Mouse (Mus musculus) lung, embryonic 14.5 days (tissue): ENCODE results near the gene Engase. TPM values are rescaled to one million over a fixed set of nuclear protein-coding genes. Genes with fewer than 3 reads are reported as not detected.
A peak's percentile ranks its signal among the peaks of the same experiment; 100 is the strongest.

Source experiments
- ATAC-seq: fragments of 200-750 bp; cut with Nextera tagmentation; 2 replicates; pipeline ENCODE4 v1.8.0; 2017; ENCODE audit warnings: mild to moderate bottlenecking, moderate TSS enrichment, moderate library complexity; ENCODE audit not compliant: insufficient read depth
- DNase-seq: peaks from one replicate; pipeline ENCODE4 v3.0.0-alpha.2; 2015
- H3K27ac ChIP-seq: fragments of 300-500 bp; sonication (generic); 2 replicates; pipeline ENCODE4 v1.5.1; 2014; ENCODE audit warnings: low read depth, mild to moderate bottlenecking, moderate library complexity
- H3K27me3 ChIP-seq: fragments of 300-500 bp; sonication (generic); 2 replicates; pipeline ENCODE4 v1.6.1; 2014; ENCODE audit warnings: low read length, control low read depth; ENCODE audit not compliant: insufficient read depth
- H3K36me3 ChIP-seq: fragments of 300-500 bp; sonication (generic); 2 replicates; pipeline ENCODE4 v1.6.1; 2014; ENCODE audit warnings: control low read depth; ENCODE audit not compliant: insufficient read depth
- H3K4me1 ChIP-seq: fragments of 300-500 bp; sonication (generic); 2 replicates; pipeline ENCODE4 v1.6.1; 2014; ENCODE audit warnings: antibody characterized with exemption, control low read depth; ENCODE audit not compliant: insufficient read depth
- H3K4me2 ChIP-seq: fragments of 300-500 bp; sonication (generic); 2 replicates; pipeline ENCODE4 v1.6.1; 2014; ENCODE audit warnings: mild to moderate bottlenecking
- H3K4me3 ChIP-seq: fragments of 300-500 bp; sonication (generic); 2 replicates; pipeline ENCODE4 v1.5.1; 2014; ENCODE audit warnings: low read depth, low read length
- H3K9ac ChIP-seq: fragments of 300-500 bp; sonication (generic); 2 replicates; pipeline ENCODE4 v1.6.1; 2014
- H3K9me3 ChIP-seq: fragments of 300-500 bp; sonication (generic); 2 replicates; pipeline ENCODE4 v1.6.1; 2016; ENCODE audit warnings: low read depth, low read length, control low read depth
- CTCF ChIP-seq: IDR thresholded peaks from 2 replicates; pipeline ENCODE4 v1.5.1; 2016; ENCODE audit warnings: antibody characterized with exemption, low read depth
- WGBS: fragments of 180-500 bp; shearing (Covaris S2); extraction: QIAGEN DNeasy Blood & Tissue Kit; methylation state at CpG from one replicate; pipeline ENCODE4 v1.1.7; 2014; 5-methylcytosine and 5-hydroxymethylcytosine counted together
- polyA plus RNA-seq: library from polyadenylated mRNA; unstranded; fragments of >200 nt; fragmentation: Nextera tagmentation; extraction: Ambion mirVana; gene quantifications from 2 replicates; pipeline ENCODE4 v1.2.1, GENCODE M21; 2014

Gene Engase
- polyA plus RNA-seq, 1 experiment from 2014 or later = 10.5 TPM

DNA sequence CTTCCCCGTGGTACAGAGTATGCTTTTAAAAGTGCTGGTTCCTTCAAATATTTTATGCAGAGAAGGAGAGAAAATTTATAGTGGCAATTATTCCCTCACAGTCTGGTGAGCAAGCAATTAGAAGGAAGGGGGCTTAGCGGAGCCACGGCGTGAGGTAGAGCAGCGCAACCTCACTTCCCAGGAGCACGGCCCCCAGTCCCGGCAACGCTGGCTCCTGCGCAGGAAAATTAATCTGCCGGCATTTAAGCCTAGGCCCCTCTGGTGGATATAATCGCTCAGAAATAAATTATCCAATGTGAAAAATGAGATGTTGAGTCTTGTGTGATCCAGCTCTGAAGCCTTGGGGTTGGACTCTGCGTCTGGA, 12.3 kb downstream of the Engase start:
- no peaks in the 10 kb centered on the region for H3K9me3 ChIP-seq
- no peak for TF ChIP-seq CTCF
- H3K4me2 ChIP-seq = no peak overlapping the region
- H3K9ac ChIP-seq = no peak overlapping the region
- H3K4me1 ChIP-seq = no peaks in the 10 kb centered on the region
- WGBS = 69% methylated on average over 12 of the region's 12 CpGs
- H3K4me3 ChIP-seq = no peak overlapping the region
- no peak overlapping the region for H3K27ac ChIP-seq
- H3K27me3 ChIP-seq = no peaks in the 10 kb centered on the region
- ATAC-seq (no peak), DNase-seq (no peak)
- H3K36me3 ChIP-seq = peaks cover 14% of the 10 kb centered on the region; the same call in 1 of the 2 replicates

DNA sequence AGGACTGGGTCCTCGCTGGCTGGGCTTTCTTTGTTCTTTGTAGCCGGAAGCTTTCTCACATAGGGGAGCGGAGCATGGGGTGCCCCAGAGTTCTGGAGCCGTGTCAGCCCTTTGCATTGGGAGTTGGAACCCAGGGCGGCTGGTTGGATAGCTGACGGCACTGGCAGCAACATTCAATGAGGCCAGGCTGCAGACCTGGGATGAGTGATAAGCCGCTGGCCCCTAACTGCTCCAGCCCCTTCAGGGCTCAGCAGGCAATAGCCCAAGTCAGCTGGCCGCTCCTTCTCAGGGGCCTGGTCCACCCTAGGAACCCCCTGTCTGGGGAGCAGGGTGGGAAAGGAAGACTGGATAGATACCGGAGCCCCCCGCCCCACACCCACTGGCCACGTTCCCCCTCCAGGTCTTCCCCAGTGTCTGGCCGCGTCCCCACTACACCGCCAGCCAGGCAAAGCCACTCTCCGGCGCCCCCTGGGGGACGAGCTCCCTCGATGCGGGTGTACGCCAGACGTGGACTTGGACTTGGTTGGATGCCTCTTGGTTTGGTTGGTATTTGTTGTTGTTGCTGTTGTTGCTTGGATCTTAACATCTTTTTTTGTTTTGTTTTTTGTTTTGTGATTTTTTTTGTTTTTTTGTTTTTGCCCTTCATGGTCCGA, 14.1 kb downstream of the Engase start:
- DNase-seq (peak; percentile 84), ATAC-seq (peak; percentile 63; the same call in 1 of the 2 replicates)
- WGBS = 19% methylated on average over 22 of the region's 22 CpGs
- H3K36me3 ChIP-seq = peaks cover 7% of the 10 kb centered on the region; the same call in 1 of the 2 replicates
- H3K9ac ChIP-seq = no peak overlapping the region; the same call in 1 of the 2 replicates
- peak; percentile 90 for TF ChIP-seq CTCF
- peak overlapping the region; percentile 44 for H3K4me2 ChIP-seq
- no peak overlapping the region for H3K27ac ChIP-seq
- no peaks in the 10 kb centered on the region for H3K9me3 ChIP-seq
- H3K4me3 ChIP-seq = no peak overlapping the region
- no peaks in the 10 kb centered on the region for H3K27me3 ChIP-seq
- H3K4me1 ChIP-seq = no peaks in the 10 kb centered on the region

DNA sequence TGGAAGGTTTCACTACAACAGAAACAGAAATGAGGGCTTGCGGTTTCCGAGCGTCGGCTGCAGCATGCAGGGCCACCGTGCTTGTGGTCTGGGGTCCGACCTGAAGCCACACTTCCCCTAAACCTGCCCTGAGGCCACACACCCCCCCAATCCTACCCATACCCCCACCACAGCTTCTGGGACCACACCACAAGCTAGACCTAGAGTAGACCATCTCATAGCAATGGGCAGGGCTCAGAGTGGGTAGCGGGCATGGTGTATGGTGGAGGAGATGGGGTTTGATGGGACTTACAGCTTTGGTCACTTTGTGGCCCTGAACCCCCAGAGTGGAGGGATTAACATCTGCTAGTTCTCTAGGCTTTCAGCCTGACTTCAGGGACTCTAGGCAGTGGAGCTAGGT, 14.6 kb downstream of the Engase start:
- no peaks in the 10 kb centered on the region for H3K27me3 ChIP-seq
- no peaks in the 10 kb centered on the region for H3K4me1 ChIP-seq
- ATAC-seq (no peak), DNase-seq (no peak)
- TF ChIP-seq CTCF = no peak
- H3K36me3 ChIP-seq = peaks cover 7% of the 10 kb centered on the region; the same call in 1 of the 2 replicates
- no peak overlapping the region for H3K9ac ChIP-seq
- no peaks in the 10 kb centered on the region for H3K9me3 ChIP-seq
- no peak overlapping the region for H3K4me2 ChIP-seq
- H3K4me3 ChIP-seq = no peak overlapping the region
- WGBS = 81% methylated on average over 7 of the region's 7 CpGs
- H3K27ac ChIP-seq = no peak overlapping the region

DNA sequence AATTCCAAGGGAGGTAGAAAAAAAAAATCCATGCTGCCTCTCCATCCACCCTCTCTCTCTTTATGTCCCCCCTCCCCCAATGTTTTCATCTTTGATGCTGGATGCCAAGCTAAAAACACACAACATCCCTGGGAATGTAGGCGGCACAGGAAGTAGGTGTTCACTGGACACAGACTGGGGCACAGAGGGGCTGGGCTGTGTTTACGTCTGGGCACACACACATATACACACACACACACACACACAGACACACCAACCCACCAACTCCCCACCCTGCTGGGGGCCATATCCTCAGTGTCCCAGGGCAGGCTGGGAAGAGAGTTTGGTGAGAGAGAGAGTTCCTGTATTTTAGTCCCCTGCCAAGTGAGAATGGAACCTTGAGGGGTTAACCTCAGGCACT, 16.8 kb downstream of the Engase start:
- H3K4me1 ChIP-seq = no peaks in the 10 kb centered on the region
- DNase-seq (no peak), ATAC-seq (no peak)
- no peak overlapping the region for H3K4me3 ChIP-seq
- H3K9ac ChIP-seq = no peak overlapping the region
- no peak for TF ChIP-seq CTCF
- no peaks in the 10 kb centered on the region for H3K36me3 ChIP-seq
- no peak overlapping the region for H3K4me2 ChIP-seq
- H3K27me3 ChIP-seq = no peaks in the 10 kb centered on the region
- 60% methylated on average over 2 of the region's 2 CpGs for WGBS
- H3K27ac ChIP-seq = no peak overlapping the region
- no peaks in the 10 kb centered on the region for H3K9me3 ChIP-seq

GRCm38 (mm10) chr11:118494001-118494737, 17.5 kb downstream of the Engase start:
- H3K27ac ChIP-seq = no peak overlapping the region
- no peak overlapping the region for H3K9ac ChIP-seq
- no peak for DNase-seq

DNA sequence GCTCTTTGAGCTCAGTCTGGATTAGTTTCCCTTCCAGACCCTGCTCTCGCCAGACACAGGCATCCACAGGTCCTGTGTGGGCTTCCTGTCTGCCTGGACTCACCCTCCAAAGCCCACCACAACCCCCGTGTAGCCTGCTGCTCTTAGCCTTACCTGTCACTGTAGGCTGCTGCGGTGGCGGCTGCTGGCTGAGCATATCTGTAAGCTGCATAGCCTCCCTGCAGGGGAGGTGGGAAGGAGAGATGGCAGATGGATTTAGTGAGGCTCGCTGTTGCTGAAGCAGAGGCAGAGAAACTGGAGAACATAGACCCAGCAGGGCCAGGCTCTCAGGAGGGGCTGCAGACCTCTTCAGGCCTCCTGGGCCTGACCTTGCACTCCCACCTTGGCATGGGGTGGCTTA, 18.4 kb downstream of the Engase start:
- Histone ChIP-seq H3K36me3 (no peaks in the 10 kb centered on the region), H3K27ac (no peak overlapping the region), H3K4me1 (no peaks in the 10 kb centered on the region), H3K27me3 (no peaks in the 10 kb centered on the region), H3K9ac (no peak overlapping the region), H3K4me2 (no peak overlapping the region), H3K9me3 (no peaks in the 10 kb centered on the region), H3K4me3 (no peak overlapping the region)
- ATAC-seq (no peak), DNase-seq (no peak)
- 40% methylated on average over 5 of the region's 5 CpGs for WGBS
- no peak for TF ChIP-seq CTCF

More at GRCm38 (mm10) chr11:118494001-118494737, 17.5 kb downstream of the Engase start:
- no peak for ATAC-seq
- H3K4me1 ChIP-seq = no peaks in the 10 kb centered on the region
- no peaks in the 10 kb centered on the region for H3K36me3 ChIP-seq
- TF ChIP-seq CTCF = no peak
- no peak overlapping the region for H3K4me3 ChIP-seq
- WGBS = 67% methylated on average over 12 of the region's 12 CpGs
- no peaks in the 10 kb centered on the region for H3K9me3 ChIP-seq
- no peaks in the 10 kb centered on the region for H3K27me3 ChIP-seq
- no peak overlapping the region for H3K4me2 ChIP-seq

DNA sequence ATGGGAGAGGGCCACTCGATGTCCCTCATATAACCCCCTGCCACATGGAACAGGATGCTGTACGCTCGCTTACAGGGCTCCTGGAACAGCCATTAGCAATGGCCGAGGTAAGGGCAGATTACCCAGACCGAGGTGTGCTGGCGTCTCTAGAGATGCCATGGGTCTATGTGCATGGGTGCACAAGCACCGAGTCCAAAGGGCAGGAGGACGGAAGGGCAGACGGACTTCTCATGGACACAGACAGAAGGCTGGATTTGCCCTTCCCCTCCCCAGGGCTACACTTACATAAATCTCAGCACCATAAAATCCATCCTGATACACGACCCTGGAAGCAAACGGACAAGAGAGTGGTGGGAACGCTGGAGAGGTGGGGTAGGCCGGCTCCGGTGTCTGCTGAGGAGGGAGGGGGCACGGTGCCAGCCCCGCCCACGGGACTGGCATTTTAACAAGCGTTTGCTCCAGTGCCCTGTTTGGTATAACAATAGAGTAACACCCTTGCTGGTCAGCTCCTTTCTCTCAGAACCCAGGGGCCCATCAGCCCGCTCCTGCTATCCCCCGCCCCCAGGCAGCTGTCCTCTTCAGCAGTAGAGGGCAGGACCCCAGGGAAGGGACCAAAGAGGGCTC, 19.5 kb downstream of the Engase start:
- Histone ChIP-seq H3K9me3 (no peaks in the 10 kb centered on the region), H3K36me3 (no peaks in the 10 kb centered on the region), H3K27me3 (no peaks in the 10 kb centered on the region), H3K9ac (no peak overlapping the region), H3K27ac (no peak overlapping the region), H3K4me2 (no peak overlapping the region), H3K4me1 (no peaks in the 10 kb centered on the region), H3K4me3 (no peak overlapping the region)
- DNase-seq (no peak), ATAC-seq (no peak)
- no peak for TF ChIP-seq CTCF
- 60% methylated on average over 20 of the region's 20 CpGs for WGBS
